Mouse (Mus musculus): Measurements from ENCODE around the gene Lix1.
"Not testable (repeated sequence)": the region's sequence is repeated elsewhere in the genome, so short reads cannot be mapped to it uniquely, and the experiment has no call there.

The Lix1 gene

DNA sequence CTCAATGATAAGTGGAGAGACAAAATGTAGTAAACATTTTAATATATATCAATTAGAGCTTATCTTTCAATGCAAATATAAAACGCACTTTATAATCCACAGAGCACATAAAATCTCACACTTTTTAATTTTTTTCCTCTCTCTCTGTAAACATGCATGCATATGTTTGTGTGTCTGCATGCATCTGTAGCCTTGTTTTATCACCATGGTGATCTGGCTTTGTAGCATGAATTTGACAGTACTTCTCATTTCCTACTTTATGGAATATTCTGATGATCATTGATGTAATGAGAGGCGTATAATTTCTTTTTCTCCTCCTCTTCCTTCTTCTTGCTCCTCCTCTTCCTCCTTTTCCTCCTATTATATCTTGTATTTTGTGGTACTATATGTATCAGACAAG, 9.7 kb downstream of the Lix1 start:
- no peak for DNase-seq (ENCODE audit: low spot score)

DNA sequence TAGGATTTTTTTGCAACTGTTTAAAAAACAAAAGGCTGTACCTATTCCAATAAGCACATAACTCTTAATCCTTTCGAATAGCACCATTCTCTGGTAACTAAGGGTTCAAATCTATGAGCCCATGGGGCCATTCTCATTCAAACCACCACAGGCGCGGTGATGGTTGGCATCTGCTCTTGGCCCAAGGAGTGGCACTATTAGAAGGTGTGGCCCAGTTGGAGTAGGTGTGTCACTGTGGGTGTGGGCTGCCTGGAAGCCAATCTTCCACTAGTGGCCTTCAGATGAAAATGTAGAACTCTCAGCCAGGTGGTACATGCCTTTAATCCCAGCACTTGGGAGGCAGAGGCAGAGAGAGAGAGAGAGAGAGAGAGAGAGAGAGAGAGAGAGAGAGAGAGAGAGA, 11.7 kb downstream of the Lix1 start:
- no peak for DNase-seq (ENCODE audit: low spot score)

GRCm38 (mm10) chr17:17424609-17425307, 22.3 kb downstream of the Lix1 start:
- DNase-seq (ENCODE audit: low spot score), result no peak

DNA sequence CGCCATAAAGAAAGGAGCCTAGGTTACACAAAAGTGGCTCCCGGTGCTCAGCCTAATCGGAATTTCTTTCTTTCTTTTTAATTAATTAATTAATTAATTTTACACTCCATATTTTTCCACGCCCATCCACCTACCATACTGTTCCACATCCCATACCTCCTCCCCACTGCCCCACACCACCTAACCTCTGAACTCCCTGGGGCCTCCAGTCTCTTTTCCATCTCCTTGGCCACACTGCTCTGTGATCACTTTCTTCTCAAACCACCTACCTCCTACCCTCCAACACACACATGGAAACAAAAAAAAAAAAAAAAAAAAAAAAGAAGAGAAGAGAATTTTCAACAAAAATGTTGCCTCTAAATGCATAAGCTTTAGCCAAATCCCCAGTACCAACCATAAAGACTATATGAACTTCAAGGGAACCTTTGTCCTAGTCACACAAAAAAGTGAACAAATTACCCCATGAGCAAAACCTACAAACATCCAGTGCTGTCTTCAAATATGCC, 22.9 kb downstream of the Lix1 start:
- no peak for DNase-seq (ENCODE audit: low spot score)

DNA sequence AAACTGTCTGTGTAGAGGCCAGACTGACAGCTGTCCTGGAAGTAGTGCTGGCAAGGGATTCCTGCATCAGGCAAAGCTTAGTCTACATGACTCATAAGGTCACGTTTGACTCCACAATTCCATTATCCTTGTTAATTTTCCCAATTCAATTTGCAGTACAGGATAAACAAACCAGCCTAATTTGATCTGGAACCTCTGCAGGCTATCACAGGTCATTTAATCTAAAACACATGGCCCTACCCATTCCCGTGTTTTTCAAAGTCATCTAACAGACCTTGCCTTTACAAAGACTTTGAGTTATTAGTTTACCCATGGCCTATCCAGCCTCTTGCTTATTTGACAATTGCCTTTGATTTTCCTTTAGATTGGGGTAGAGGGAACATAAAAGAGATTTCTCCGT, 23.4 kb downstream of the Lix1 start:
- no peak for DNase-seq (ENCODE audit: low spot score)

DNA sequence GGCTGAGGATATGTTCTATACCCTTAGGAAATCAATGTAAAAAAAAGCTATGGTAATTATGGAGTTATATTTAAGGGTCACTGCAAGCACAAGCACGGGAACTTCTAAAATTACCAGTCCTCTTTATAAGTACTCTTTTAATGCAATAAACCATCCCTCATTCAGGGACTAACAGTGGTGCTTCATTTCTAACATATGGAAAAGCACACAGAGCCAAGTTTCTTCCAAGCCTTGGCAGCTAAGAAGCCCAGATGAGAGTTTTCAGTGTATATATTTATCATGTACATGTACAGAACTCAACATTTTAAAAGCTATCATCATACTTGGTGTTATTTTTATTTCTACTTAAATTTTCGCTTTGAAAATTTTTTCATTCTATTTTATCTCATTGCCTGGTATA, 26.4 kb downstream of the Lix1 start:
- no peak for DNase-seq (ENCODE audit: low spot score)

DNA sequence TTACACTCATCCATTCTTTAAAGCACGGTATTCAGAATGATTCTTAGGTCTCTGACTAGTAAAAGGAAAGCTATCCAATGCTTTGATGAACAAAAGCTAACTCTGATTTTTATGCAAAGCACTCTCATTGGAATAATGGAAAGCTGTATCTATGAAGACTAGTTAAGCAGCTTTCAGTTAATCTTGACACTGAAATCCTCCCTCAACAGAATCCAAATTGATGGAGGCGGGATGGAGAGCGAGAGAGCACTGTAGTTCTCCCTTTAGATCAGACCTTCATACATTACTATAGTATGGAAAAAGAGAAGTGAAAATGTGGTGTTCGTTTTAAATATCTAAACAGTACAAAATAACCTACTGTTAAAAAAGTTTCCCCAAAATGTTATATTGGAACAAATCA, 31.2 kb downstream of the Lix1 start:
- DNase-seq (ENCODE audit: low spot score), result no peak

GRCm38 (mm10) chr17:17438576-17439191, 36.2 kb downstream of the Lix1 start:
- DNase-seq (ENCODE audit: low spot score), result no peak

- no peak for DNase-seq (ENCODE audit: low spot score)
Observed at GRCm38 (mm10) chr17:17441876-17442498, 39.5 kb downstream of the Lix1 start.

DNA sequence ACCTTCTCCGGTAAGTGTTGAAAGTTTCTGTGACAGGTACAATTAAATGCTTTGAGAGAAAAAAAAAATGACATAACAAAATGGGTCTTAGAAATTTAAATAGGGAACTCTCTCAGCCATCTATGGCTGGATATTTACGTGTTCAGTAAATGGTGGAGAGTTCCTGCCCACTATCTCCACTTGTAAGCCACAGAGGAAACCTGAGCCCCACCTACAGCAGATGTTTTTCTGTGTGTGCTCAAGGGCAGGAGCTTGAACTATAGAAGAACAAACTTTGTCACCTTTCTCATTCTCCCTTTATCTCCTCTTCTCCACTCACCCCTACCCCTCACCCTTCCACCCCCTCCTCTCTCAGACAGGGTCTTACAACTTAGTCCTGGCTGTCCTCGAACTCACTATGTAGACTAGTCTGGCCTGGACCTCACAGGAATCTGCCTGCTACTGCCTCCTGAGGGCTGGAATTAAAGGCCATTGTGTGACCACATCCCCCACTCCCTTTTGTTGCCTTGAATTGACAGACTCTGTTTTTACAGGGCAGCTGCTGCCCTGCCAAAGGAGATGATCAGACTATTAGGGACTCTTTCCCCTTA, 41.9 kb downstream of the Lix1 start:
- DNase-seq (ENCODE audit: low spot score), result no peak

DNA sequence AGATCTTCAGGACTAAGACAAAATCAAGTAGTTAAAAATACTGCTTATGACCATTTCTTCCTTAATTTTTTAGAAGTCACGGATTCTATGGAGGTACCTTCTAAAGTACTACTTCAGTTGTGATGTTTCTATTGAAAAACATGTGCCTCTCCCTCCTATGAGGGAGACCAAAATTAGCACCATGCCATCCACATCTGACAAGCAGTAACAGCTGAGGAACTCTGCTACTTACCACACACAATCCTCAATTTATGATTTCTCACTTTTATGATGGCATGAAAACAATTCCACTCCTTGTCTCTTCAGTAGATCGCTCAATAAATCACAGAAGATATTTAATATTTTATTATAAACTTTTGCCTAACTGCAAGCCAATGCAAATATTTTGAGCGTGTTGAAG, 44.2 kb downstream of the Lix1 start:
- no peak for DNase-seq (ENCODE audit: low spot score)

DNA sequence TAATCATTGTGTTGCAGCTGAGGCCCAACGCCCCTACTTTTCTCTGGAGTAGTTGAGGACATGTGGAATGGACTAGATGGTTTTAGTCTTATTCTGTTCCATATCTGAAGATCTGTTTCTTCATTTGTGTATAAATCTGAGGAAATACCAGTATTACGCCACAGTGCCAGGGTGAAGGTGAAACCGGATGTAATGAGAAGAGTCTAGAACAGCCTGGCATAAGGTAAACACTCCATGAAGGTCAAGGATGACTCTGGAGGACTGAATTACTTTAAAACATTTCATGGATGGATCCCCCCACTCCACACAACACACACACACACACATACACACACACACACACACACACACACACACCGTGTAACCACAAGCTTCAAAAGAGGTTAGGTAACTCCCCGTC, 45.3 kb downstream of the Lix1 start:
- no peak for DNase-seq (ENCODE audit: low spot score)

DNA sequence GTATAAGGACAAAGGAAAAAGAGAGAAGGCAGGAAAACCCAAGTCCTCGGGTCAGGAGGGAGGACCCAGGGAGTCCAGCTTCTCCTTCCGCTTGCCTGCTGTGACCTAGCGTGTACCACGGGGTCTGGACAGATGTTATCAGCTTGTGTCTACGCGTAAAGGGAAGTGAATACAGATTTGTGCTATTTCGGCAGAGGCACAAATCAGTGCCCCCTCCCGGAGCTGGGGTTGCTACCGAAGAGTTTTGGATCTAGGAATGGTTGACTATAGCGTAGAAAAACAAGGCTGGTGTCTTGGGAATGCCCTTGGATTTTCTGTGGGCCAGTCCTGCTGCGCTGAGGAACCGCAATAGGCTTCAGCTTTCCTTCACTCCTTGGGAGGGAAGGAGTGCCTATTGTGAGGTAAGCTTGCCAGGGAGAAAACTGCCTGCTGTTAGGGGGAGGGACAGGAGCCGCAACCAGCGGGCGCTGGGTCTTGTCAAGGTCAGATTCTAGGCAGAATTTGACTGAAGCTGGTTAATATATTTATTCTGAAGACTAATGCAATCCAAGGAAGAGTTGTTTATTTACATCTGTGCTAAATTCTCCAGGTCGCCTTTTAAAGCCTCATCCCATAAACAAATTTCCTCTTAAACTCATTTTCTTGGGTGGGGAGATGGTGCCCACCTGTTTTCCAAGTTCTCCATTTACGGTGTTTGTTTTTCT, 46.4 kb downstream of the Lix1 start:
- DNase-seq (ENCODE audit: low spot score), result peak; percentile 56

DNA sequence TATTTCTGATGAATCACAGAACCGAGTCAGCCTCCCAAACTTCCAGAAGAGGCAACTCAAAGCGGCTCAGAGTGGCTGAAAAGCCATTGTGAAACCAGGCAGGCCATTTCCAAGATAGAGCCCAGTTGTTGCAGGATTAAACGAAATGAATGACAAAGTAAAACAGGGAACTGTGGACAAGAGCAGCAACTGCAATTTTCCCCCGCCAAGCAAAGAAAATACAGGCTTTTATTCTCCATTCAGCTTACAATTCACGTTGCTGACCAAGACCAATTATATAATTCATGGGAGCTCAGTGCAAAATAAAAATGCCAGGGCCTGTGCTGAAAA, 46.9 kb downstream of the Lix1 start:
- peak; percentile 10 for DNase-seq (ENCODE audit: low spot score)

DNA sequence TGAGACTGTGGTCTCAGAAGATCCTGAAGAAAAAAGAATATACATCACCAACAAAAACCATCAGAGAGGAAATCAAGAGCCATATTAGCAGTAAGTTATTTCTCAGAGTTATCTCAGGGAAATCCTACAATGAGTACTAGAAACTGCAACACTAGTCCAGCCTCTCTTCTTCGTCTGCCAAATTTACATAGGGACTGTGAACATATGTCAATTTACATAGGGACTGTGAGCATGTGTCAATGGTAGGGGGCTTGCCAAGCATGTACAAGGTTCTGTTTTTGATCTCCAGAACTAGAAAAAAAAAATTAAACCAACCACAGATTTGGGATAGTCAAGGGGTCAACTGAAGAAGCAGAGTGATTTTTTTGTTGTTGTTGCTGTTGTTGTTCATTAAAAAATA, 48.6 kb downstream of the Lix1 start:
- no peak for DNase-seq (ENCODE audit: low spot score)

- no peak for DNase-seq (ENCODE audit: low spot score)
Observed at GRCm38 (mm10) chr17:17452617-17453016, 50.1 kb downstream of the Lix1 start.

GRCm38 (mm10) chr17:17454573-17454972, 52.1 kb downstream of the Lix1 start:
- no peak for DNase-seq (ENCODE audit: low spot score)

DNA sequence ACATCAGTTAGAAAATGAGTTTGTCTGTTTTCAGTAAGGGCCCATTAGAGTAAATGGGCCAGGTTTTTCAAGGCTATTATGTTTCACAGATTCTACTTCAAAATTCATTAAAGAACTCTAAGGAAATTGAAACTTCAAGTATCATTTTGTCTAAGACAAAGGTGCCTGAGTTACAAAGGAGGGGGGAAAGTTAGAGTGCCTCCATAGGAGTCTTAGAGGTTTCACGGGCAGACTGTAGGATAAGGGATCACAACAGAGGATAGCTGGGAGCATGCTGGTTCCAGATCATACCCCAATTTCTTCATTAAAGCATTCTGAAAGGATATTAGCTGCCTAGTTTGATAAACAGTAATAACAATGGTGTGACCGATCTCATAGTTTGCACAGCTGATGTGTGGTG, 83.3 kb downstream of the Lix1 start:
- no peak for DNase-seq (ENCODE audit: low spot score)

- peak; percentile 22 for DNase-seq (ENCODE audit: low spot score)
Observed at GRCm38 (mm10) chr17:17490820-17491621, 88.5 kb downstream of the Lix1 start.

DNA sequence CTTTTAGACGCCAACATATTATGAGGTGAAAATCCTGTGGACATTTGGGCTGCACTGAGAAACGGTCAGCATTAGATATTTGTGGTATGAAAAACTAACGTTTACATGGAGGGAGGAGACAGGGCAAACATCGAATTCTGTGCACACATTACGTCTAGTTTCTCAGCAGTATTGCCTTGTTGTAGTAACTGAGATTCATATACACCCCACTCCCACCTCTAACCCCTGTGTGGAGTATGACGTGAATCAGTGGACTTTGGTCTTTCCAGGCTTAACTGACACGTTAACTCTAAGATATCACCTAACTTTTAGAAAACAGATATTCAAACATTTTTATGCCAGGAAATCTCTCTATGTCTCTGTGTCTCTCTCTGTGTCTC, 89.1 kb downstream of the Lix1 start:
- DNase-seq (ENCODE audit: low spot score), result no peak

DNA sequence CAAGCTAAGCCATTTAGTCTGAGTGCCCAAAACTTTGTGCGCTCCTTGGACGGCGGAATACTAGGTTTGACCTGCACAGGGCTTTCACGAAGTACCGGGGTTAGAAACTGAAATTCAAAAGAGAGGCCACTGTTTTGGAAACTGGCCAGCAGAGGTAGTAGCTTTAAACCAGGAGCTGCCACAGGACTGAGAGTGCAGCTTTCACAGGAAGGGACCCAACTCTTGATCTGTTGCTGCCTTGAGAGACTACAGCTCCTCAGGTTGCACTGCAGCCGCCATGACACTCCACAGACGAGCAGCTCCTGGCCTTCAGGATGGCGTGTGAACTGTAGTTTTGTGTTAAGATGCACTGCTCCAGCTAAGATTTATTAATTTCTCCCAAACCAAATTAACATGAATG, 89.6 kb downstream of the Lix1 start:
- DNase-seq (ENCODE audit: low spot score), result no peak

DNA sequence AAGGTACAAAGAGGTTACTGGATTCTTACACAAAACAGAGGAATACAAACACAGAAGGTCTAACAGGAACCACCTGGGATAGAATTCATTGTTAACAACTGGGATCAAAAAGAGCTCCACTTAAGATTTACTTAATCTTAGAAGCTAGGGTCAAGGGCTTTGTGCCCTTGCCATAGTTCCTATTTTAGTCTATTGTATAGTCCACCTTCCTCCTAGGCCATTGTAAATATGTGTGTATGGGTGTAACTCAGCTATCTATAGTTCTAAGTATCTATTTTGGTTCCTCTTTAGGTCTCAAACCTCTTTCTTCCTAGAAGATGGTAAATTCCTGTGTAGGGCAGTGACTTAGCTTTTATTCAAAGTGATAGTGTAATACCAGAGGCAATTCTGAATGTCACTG, 93.8 kb downstream of the Lix1 start:
- not testable (repeated sequence) for DNase-seq (ENCODE audit: low spot score)
